Mouse (Mus musculus): ENCODE data around the gene Gm43720. TPM values are rescaled to one million over a fixed set of nuclear protein-coding genes. Genes with fewer than 3 reads are reported as not detected.
"Not testable (repeated sequence)": the region's sequence is repeated elsewhere in the genome, so short reads cannot be mapped to it uniquely, and the experiment has no call there.

Gene Gm43720
- polyA plus RNA-seq, 1 experiment from 2014 or later: not detected

DNA sequence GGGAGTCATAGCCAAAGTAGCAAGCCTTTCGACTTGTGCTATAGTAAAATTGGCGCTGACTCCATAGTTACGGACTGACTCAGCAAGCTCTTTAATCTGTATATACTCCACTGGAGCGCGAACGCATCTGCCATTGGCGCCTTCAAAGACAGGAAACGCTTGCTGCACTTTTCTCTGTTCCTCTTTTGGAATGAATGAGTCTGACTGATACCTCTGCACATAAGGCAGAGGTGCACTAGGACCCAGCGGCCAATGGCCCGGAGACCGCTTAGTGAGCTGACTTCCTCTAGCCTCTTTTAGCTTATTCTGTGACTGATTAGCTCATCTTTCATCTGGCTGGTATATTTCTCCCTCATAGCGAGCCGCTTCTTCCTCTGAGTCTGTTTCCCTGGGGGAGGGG is 63.1 kb downstream of the Gm43720 start:
- not testable (repeated sequence) for H3K4me3 ChIP-seq (ENCODE audit: low read depth, low read length); H3K9ac ChIP-seq (ENCODE audit: low read depth, low read length); H3K9me3 ChIP-seq (replicated peaks; ENCODE audit: control insufficient read depth, low read length); H3K27me3 ChIP-seq (ENCODE audit: control insufficient read depth, insufficient read depth, low read depth, low read length); H3K4me2 ChIP-seq (ENCODE audit: low read depth, low read length); H3K4me1 ChIP-seq (ENCODE audit: control insufficient read depth, low read depth, low read length); ATAC-seq (ENCODE audit: low read depth); H3K27ac ChIP-seq (ENCODE audit: low read length); H3K36me3 ChIP-seq (ENCODE audit: control insufficient read depth, insufficient read depth)
- WGBS (ENCODE audit: insufficient replicate concordance): 83% methylated on average over 13 of the region's 13 CpGs

Other genes with a start within 250 kb of the Gm43720 start
- gene Smok3c, start 226.8 kb downstream of the Gm43720 start, polyA plus RNA-seq (2015; fragmentation: Nextera tagmentation; extraction: Ambion mirVana): not detected in 2 replicates
- gene Zkscan1, start 194.9 kb downstream of the Gm43720 start, polyA plus RNA-seq (2015; fragmentation: Nextera tagmentation; extraction: Ambion mirVana): 3.9 and 4.4 TPM in 2 replicates
- 14.6 and 15.1 TPM in 2 replicates for gene Zscan21, start 163.1 kb downstream of the Gm43720 start, polyA plus RNA-seq (2015; fragmentation: Nextera tagmentation; extraction: Ambion mirVana)
- gene Zfp113, start 124.2 kb downstream of the Gm43720 start, polyA plus RNA-seq (2015; fragmentation: Nextera tagmentation; extraction: Ambion mirVana): 5.0 and 5.1 TPM in 2 replicates
- 153 and 154 TPM in 2 replicates for gene Cops6, start 118.9 kb downstream of the Gm43720 start, polyA plus RNA-seq (2015; fragmentation: Nextera tagmentation; extraction: Ambion mirVana)
- 5.6 and 5.9 TPM in 2 replicates for gene Ap4m1, start 108.0 kb downstream of the Gm43720 start, polyA plus RNA-seq (2015; fragmentation: Nextera tagmentation; extraction: Ambion mirVana)
- 152 and 162 TPM in 2 replicates for gene Mcm7, start 107.5 kb downstream of the Gm43720 start, polyA plus RNA-seq (2015; fragmentation: Nextera tagmentation; extraction: Ambion mirVana)
- gene Taf6, start 92.5 kb downstream of the Gm43720 start, polyA plus RNA-seq (2015; fragmentation: Nextera tagmentation; extraction: Ambion mirVana): 32.6 and 32.9 TPM in 2 replicates
- 12.0 and 13.6 TPM in 2 replicates for gene Cnpy4, start 92.5 kb downstream of the Gm43720 start, polyA plus RNA-seq (2015; fragmentation: Nextera tagmentation; extraction: Ambion mirVana)
- 2.2 TPM in 2 replicates for gene Mblac1, start 85.6 kb downstream of the Gm43720 start, polyA plus RNA-seq (2015; fragmentation: Nextera tagmentation; extraction: Ambion mirVana)
- 0.09 and 0.18 TPM in 2 replicates for gene Nxpe5, start 54.1 kb downstream of the Gm43720 start, polyA plus RNA-seq (2015; fragmentation: Nextera tagmentation; extraction: Ambion mirVana)
- 30.9 and 31.7 TPM in 2 replicates for gene Lamtor4, start 24.5 kb downstream of the Gm43720 start, polyA plus RNA-seq (2015; fragmentation: Nextera tagmentation; extraction: Ambion mirVana)
- 2.1 and 3.1 TPM in 2 replicates for gene BC037034, start 15.9 kb downstream of the Gm43720 start, polyA plus RNA-seq (2015; fragmentation: Nextera tagmentation; extraction: Ambion mirVana)
- 0.22 TPM in 1 of 2 replicates, not detected in the other for gene Gal3st4, start 7.1 kb downstream of the Gm43720 start, polyA plus RNA-seq (2015; fragmentation: Nextera tagmentation; extraction: Ambion mirVana)
- 0.51 and 0.74 TPM in 2 replicates for gene Gpc2, start within 50 bp of the Gm43720 start, polyA plus RNA-seq (2015; fragmentation: Nextera tagmentation; extraction: Ambion mirVana)
- gene Stag3, start 282 bp upstream of the Gm43720 start, polyA plus RNA-seq (2015; fragmentation: Nextera tagmentation; extraction: Ambion mirVana): 1.2 and 1.5 TPM in 2 replicates
- 0.53 and 0.87 TPM in 2 replicates for gene Pvrig, start 62.0 kb upstream of the Gm43720 start, polyA plus RNA-seq (2015; fragmentation: Nextera tagmentation; extraction: Ambion mirVana)
- gene Zfp157, start 161.5 kb upstream of the Gm43720 start, polyA plus RNA-seq (2015; fragmentation: Nextera tagmentation; extraction: Ambion mirVana): 4.8 and 5.3 TPM in 2 replicates

Data from liver, embryonic 16.5 days (tissue).